Mouse (Mus musculus) megakaryocyte, embryonic 14.5 days (primary cell): ENCODE measurements around the gene Vmn2r107.

Experiments
- FLI1 ChIP-seq: IDR thresholded peaks from 2 replicates; pipeline ENCODE4 v1.6.1; 2012; ENCODE audit warnings: low read length, inconsistent platforms, mixed read lengths
- GATA1 ChIP-seq: IDR thresholded peaks from 3 replicates; pipeline ENCODE4 v1.6.1; 2012; ENCODE audit warnings: mixed read lengths, low read length, inconsistent platforms, borderline replicate concordance

GRCm38 (mm10) chr17:20305790-20306189, 39.3 kb upstream of the Vmn2r107 start:
- TF ChIP-seq FLI1 (no peak), GATA1 (no peak)
